Mouse (Mus musculus) heart, adult 2 months (tissue): ENCODE measurements around the gene Tnpo1. TPM values are rescaled to one million over a fixed set of nuclear protein-coding genes. Genes with fewer than 3 reads are reported as not detected.
A peak's percentile ranks its signal among the peaks of the same experiment; 100 is the strongest.

Experiments
- DNase-seq, 2 experiments: peaks; one replicate each; pipeline ENCODE4 v3.0.0; 2021
- H3K27ac ChIP-seq: fragments of 200-600 bp; 2 replicates; pipeline ENCODE4 v1.8.1; 2022
- H3K27me3 ChIP-seq: fragments of 200-500 bp; 2 replicates; pipeline ENCODE4 v1.6.1; 2012; ENCODE audit warnings: mild to moderate bottlenecking, low read length, inconsistent platforms, mixed read lengths; ENCODE audit not compliant: control insufficient read depth, insufficient read depth
- H3K36me3 ChIP-seq: fragments of 200-500 bp; 2 replicates; pipeline ENCODE4 v1.6.1; 2012; ENCODE audit warnings: low read length, inconsistent platforms; ENCODE audit not compliant: control insufficient read depth, insufficient read depth
- H3K4me1 ChIP-seq: fragments of 200-500 bp; 2 replicates; pipeline ENCODE4 v1.6.1; 2011; ENCODE audit warnings: low read length; ENCODE audit not compliant: control insufficient read depth, insufficient read depth
- H3K4me3 ChIP-seq: fragments of 200-600 bp; 2 replicates; pipeline ENCODE4 v1.8.1; 2022
- H3K79me2 ChIP-seq: fragments of 200-500 bp; replicated peaks from 2 replicates; pipeline ENCODE4 v1.6.1; 2012; ENCODE audit warnings: mild to moderate bottlenecking, inconsistent platforms, low read length, moderate library complexity, mixed read lengths; ENCODE audit not compliant: control insufficient read depth, insufficient read depth
- H3K9ac ChIP-seq: fragments of 200-500 bp; 2 replicates; pipeline ENCODE4 v1.6.1; 2012; ENCODE audit warnings: low read depth, mild to moderate bottlenecking, control low read depth, inconsistent platforms, low read length, mixed read lengths
- CTCF ChIP-seq: fragments of 200-600 bp; IDR thresholded peaks from 2 replicates; pipeline ENCODE4 v1.8.1; 2022; ENCODE audit warnings: antibody characterized with exemption, mild to moderate bottlenecking, moderate library complexity
- EP300 ChIP-seq: fragments of 200-500 bp; IDR thresholded peaks from 2 replicates; pipeline ENCODE4 v1.6.1; 2011; ENCODE audit warnings: low read depth, low read length, control low read depth; ENCODE audit not compliant: insufficient read depth
- POLR2A ChIP-seq: fragments of 200-500 bp; IDR thresholded peaks from 2 replicates; pipeline ENCODE4 v1.6.1; 2011; ENCODE audit warnings: mild to moderate bottlenecking, low read depth, low read length, control low read depth; ENCODE audit not compliant: insufficient read depth
- WGBS: fragments of 180-500 bp; shearing (Covaris S2); methylation state at CpG from one replicate; pipeline ENCODE4 v1.1.7; 2018; 5-methylcytosine and 5-hydroxymethylcytosine counted together
- intact Hi-C: fragments of 180-260 bp; cut with DNase I; formaldehyde crosslinking; loops from one replicate; pipeline ENCODE4 v1.15.1; 2025
- polyA plus RNA-seq: library from polyadenylated mRNA; depleted of rRNA; stranded (reverse); fragments of >200 nt; gene quantifications from 2 replicates; pipeline ENCODE4 v1.2.3, GENCODE M21; 2012
- total RNA-seq, 2 experiments: library from RNA; stranded (reverse); gene quantifications; 2 replicates each; pipeline ENCODE4 v1.2.3; 2021

Gene Tnpo1
- total and polyA plus RNA-seq, 3 experiments = 16.1 to 60.4 (median 58.9) TPM

- Histone ChIP-seq H3K9ac (peak overlapping the region; percentile 94), H3K4me1 (peaks cover 8% of the 10 kb centered on the region), H3K79me2 (peaks cover 3% of the 10 kb centered on the region), H3K4me3 (peak overlapping the region; percentile 93), H3K27ac (peak overlapping the region; percentile 97), H3K27me3 (no peaks in the 10 kb centered on the region), H3K36me3 (peaks cover 12% of the 10 kb centered on the region)
- peak; percentile 80 to 82 for DNase-seq
- intact Hi-C loops = loop anchor here (2.0 to 5.0 kb wide), 2 partner anchors 42 to 112 kb away; partner anchors contain the start of gene Tnpo1
- WGBS = under 1% methylated on average over 80 of the region's 81 CpGs
- TF ChIP-seq POLR2A (no peak), CTCF (no peak), EP300 (no peak)
Measured at GRCm38 (mm10) chr13:98814275-98815040, 111.7 kb downstream of the Tnpo1 start.

DNA sequence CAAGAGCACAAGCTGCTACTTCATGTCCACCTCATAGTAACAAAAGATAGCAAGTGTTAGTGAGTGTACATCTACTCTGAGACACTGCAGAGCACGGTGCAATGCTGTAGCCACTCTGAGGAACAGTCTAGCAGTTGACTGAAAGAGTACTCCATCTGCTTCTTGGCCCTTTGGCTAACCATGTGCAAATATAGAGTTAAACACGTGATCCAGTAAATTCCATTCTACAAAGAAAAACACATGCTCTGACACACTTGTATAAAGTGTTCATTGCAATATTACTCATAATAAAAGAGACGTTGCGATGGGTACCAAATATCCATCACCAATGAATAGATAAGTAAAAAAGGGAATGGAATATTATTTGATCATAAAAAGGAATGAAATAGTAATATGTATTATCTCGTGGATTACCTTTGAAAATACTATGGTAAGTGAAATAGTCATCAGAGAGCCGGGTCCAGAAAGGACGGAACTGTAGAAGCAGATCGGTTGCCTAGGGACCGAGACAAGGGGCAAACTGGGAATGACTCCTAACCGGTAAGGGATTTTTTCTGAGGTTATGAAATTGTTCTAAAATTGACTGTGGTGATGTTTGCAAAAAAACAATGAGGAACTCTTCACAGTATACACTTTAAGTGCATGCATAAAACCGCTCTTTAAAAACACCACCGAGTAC lies 112.4 kb downstream of the Tnpo1 start:
- Histone ChIP-seq H3K79me2 (peaks cover 3% of the 10 kb centered on the region), H3K9ac (peak overlapping the region; percentile 94), H3K4me1 (peaks cover 8% of the 10 kb centered on the region), H3K27ac (peak overlapping the region; percentile 97), H3K36me3 (peaks cover 12% of the 10 kb centered on the region), H3K4me3 (peak overlapping the region; percentile 93), H3K27me3 (no peaks in the 10 kb centered on the region)
- WGBS = 10% methylated on average over 12 of the region's 12 CpGs
- intact Hi-C loops = loop anchor here (2.0 to 5.0 kb wide), 2 partner anchors 41 to 113 kb away; partner anchors contain the start of gene Tnpo1
- DNase-seq = no peak
- TF ChIP-seq POLR2A (no peak), EP300 (no peak), CTCF (no peak)

DNA sequence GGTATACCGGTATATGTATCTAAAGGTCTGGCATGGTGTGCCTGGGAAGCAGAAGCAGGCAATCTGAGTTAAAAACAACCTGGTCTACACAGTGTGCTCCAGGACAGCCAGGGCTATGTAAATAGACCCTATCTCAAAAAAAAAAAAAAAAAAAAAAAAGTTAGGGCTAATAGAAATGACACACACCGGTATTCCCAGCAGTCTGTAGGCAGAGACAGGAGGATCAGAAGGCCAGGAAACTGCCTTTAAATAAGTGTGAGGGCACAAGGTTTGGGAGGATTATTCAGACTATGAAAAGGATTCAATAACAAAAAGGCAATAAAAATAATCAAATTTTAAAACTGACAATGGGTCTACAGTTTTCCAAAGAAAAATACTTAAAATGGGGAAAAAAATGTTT lies 113.0 kb downstream of the Tnpo1 start:
- Histone ChIP-seq H3K27ac (no peak overlapping the region), H3K79me2 (peaks cover 3% of the 10 kb centered on the region), H3K36me3 (peaks cover 12% of the 10 kb centered on the region), H3K4me3 (peak overlapping the region; percentile 93), H3K4me1 (peaks cover 8% of the 10 kb centered on the region), H3K9ac (no peak overlapping the region; the same call in 1 of the 2 replicates), H3K27me3 (no peaks in the 10 kb centered on the region)
- 33% methylated on average over 2 of the region's 2 CpGs for WGBS
- no peak for DNase-seq
- intact Hi-C loops = loop anchor here (5.0 kb wide), 1 partner anchor 41 kb away; no protein-coding TSS in a partner anchor
- TF ChIP-seq EP300 (no peak), CTCF (no peak), POLR2A (no peak)

GRCm38 (mm10) chr13:98812285-98812684 lies 113.9 kb downstream of the Tnpo1 start:
- H3K27me3 ChIP-seq = no peaks in the 10 kb centered on the region
- peaks cover 9% of the 10 kb centered on the region for H3K4me1 ChIP-seq
- H3K9ac ChIP-seq = no peak overlapping the region; the same call in 1 of the 2 replicates
- H3K4me3 ChIP-seq = no peak overlapping the region
- intact Hi-C loops = loop anchor here (5.0 kb wide), 1 partner anchor 40 kb away; no protein-coding TSS in a partner anchor
- 50% methylated on average over 4 of the region's 4 CpGs for WGBS
- peaks cover 3% of the 10 kb centered on the region for H3K79me2 ChIP-seq
- H3K27ac ChIP-seq = peak overlapping the region; percentile 23; the same call in 1 of the 2 replicates
- TF ChIP-seq EP300 = no peak
- no peak for TF ChIP-seq POLR2A
- no peak for TF ChIP-seq CTCF
- H3K36me3 ChIP-seq = peaks cover 14% of the 10 kb centered on the region
- no peak for DNase-seq

GRCm38 (mm10) chr13:98810143-98810542 lies 116.0 kb downstream of the Tnpo1 start:
- TF ChIP-seq CTCF = no peak
- TF ChIP-seq POLR2A = peak; percentile 23; the same call in 1 of the 2 replicates
- Histone ChIP-seq H3K79me2 (peaks cover 3% of the 10 kb centered on the region), H3K36me3 (peaks cover 16% of the 10 kb centered on the region), H3K9ac (no peak overlapping the region), H3K27ac (peak overlapping the region; percentile 68), H3K4me3 (no peak overlapping the region; the same call in 1 of the 2 replicates), H3K4me1 (peaks cover 9% of the 10 kb centered on the region), H3K27me3 (no peaks in the 10 kb centered on the region)
- WGBS = 21% methylated on average over 6 of the region's 6 CpGs
- intact Hi-C loops = loop anchor here (5.0 kb wide), 1 partner anchor 38 kb away; no protein-coding TSS in a partner anchor
- DNase-seq = no peak

DNA sequence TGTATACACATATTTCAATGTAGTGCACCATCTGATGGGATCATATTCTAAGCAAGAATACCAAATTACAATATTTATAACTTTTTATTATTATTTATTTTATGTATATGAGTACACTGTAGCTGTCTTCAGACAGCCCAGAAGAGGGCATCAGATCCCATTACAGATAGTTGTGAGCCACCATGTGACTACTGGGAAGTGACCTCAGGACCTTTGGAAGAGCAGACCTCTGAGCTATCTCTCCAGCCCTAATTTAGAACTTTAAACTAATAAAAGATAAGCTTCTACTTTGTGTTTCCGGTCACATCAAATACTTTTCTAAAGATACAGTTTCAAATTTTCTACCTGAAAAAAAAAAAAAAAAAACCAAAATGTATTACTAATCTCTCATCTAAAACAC lies 117.1 kb downstream of the Tnpo1 start:
- Histone ChIP-seq H3K36me3 (peaks cover 19% of the 10 kb centered on the region), H3K27me3 (no peaks in the 10 kb centered on the region), H3K4me1 (peaks cover 11% of the 10 kb centered on the region), H3K27ac (peak overlapping the region; percentile 23), H3K9ac (no peak overlapping the region), H3K4me3 (no peak overlapping the region), H3K79me2 (peaks cover 6% of the 10 kb centered on the region)
- DNase-seq = no peak
- intact Hi-C loops = no loop called here
- WGBS = 16% methylated on average over 1 of the region's 1 CpGs
- TF ChIP-seq CTCF = peak; percentile 48
- TF ChIP-seq POLR2A = no peak
